Mouse (Mus musculus): Measurements from ENCODE around the gene Gpr85. TPM values are rescaled to one million over a fixed set of nuclear protein-coding genes. Genes with fewer than 3 reads are reported as not detected.

The Gpr85 gene
- polyA plus RNA-seq, 1 experiment from 2014 or later = 1.3 TPM

DNA sequence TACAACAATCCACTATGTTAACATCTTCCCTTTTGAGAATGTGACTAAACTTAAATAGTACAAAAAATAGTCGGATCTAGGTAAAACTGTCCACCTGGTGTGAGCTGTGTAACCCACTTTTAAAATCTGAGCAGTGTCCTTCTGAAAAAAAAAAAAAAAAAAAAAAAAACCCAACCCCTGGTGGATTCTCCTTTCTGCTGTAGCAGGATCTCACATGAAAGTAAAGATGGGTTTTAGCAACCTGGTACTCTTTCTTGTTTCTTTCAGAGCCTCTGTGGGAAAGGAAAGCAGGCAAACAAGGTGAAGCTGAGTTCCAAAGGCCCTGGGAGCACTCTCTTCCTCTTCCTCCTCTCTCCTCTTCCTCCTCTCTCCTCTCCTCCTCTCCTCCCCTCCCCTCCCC is 10.9 kb downstream of the Gpr85 start:
- no peak overlapping the region for H3K4me2 ChIP-seq (replicated peaks; ENCODE audit: low read depth, low read length)
- no peaks in the 10 kb centered on the region for H3K36me3 ChIP-seq (ENCODE audit: insufficient read depth, low read length)
- WGBS = 75% methylated on average over 1 of the region's 1 CpGs
- no peaks in the 10 kb centered on the region for H3K27me3 ChIP-seq (replicated peaks; ENCODE audit: insufficient read depth, low read length)
- DNase-seq (ENCODE audit: low spot score) (no peak), ATAC-seq (no peak)
- no peak overlapping the region for H3K27ac ChIP-seq (ENCODE audit: low read length)
- no peak overlapping the region for H3K4me3 ChIP-seq (ENCODE audit: low read depth, low read length)
- no peaks in the 10 kb centered on the region for H3K9me3 ChIP-seq (ENCODE audit: low read length)
- H3K4me1 ChIP-seq (ENCODE audit: insufficient read depth, low read depth, low read length) = no peaks in the 10 kb centered on the region
- TF ChIP-seq EP300 (IDR thresholded peaks at IDR 0.05) (no peak), CTCF (IDR thresholded peaks at IDR 0.05) (no peak)
- H3K9ac ChIP-seq (replicated peaks; ENCODE audit: low read depth) = no peak overlapping the region

DNA sequence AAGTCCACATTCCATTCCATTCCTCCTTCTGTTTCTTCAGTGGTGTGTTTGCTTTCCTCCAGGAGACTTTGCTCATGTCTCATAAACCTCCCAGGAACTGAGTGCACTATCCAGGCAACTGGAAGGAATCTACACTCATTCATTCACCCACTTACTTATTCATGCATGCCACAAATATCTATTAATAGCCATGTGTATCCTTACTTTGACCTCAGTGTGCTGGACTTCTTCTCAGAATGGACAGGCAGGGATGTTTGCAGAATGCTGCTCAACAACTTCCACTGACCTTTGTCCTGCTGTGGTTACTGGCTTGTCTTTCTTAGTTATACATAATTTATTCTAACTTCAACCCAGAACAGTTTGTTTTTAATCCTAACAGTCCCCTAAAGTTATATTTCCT is 23.1 kb downstream of the Gpr85 start:
- ATAC-seq = no peak
- Histone ChIP-seq H3K9ac (replicated peaks; ENCODE audit: low read depth) (no peak overlapping the region), H3K27ac (ENCODE audit: low read length) (no peak overlapping the region), H3K4me3 (ENCODE audit: low read depth, low read length) (no peak overlapping the region), H3K4me2 (replicated peaks; ENCODE audit: low read depth, low read length) (no peak overlapping the region), H3K9me3 (ENCODE audit: low read length) (no peaks in the 10 kb centered on the region), H3K27me3 (replicated peaks; ENCODE audit: insufficient read depth, low read length) (no peaks in the 10 kb centered on the region), H3K36me3 (ENCODE audit: insufficient read depth, low read length) (no peaks in the 10 kb centered on the region), H3K4me1 (ENCODE audit: insufficient read depth, low read depth, low read length) (no peaks in the 10 kb centered on the region)
- no peak for DNase-seq (ENCODE audit: low spot score)
- no peak for TF ChIP-seq EP300 (IDR thresholded peaks at IDR 0.05)
- no peak for TF ChIP-seq CTCF (IDR thresholded peaks at IDR 0.05)

- H3K27ac ChIP-seq (ENCODE audit: low read length) = no peak overlapping the region
- no peaks in the 10 kb centered on the region for H3K36me3 ChIP-seq (ENCODE audit: insufficient read depth, low read length)
- DNase-seq (ENCODE audit: low spot score) (no peak), ATAC-seq (no peak)
- WGBS = 70% methylated on average over 4 of the region's 4 CpGs
- no peaks in the 10 kb centered on the region for H3K9me3 ChIP-seq (ENCODE audit: low read length)
- H3K4me1 ChIP-seq (ENCODE audit: insufficient read depth, low read depth, low read length) = no peaks in the 10 kb centered on the region
- no peak overlapping the region for H3K4me2 ChIP-seq (replicated peaks; ENCODE audit: low read depth, low read length)
- TF ChIP-seq CTCF (IDR thresholded peaks at IDR 0.05) (no peak), EP300 (IDR thresholded peaks at IDR 0.05) (no peak)
- no peak overlapping the region for H3K4me3 ChIP-seq (ENCODE audit: low read depth, low read length)
- no peaks in the 10 kb centered on the region for H3K27me3 ChIP-seq (replicated peaks; ENCODE audit: insufficient read depth, low read length)
- no peak overlapping the region for H3K9ac ChIP-seq (replicated peaks; ENCODE audit: low read depth)
Measured at GRCm38 (mm10) chr6:13812157-13812556, 27.6 kb downstream of the Gpr85 start.

GRCm38 (mm10) chr6:13800071-13800470 is 39.7 kb downstream of the Gpr85 start:
- WGBS = 12% methylated on average over 7 of the region's 7 CpGs

GRCm38 (mm10) chr6:13797389-13797788 is 42.4 kb downstream of the Gpr85 start:
- H3K9me3 ChIP-seq (ENCODE audit: low read length) = no peaks in the 10 kb centered on the region
- no peak for ATAC-seq

More at GRCm38 (mm10) chr6:13800071-13800470, 39.7 kb downstream of the Gpr85 start:
- no peak overlapping the region for H3K27ac ChIP-seq (ENCODE audit: low read length)
- H3K36me3 ChIP-seq (ENCODE audit: insufficient read depth, low read length) = no peaks in the 10 kb centered on the region
- H3K4me1 ChIP-seq (ENCODE audit: insufficient read depth, low read depth, low read length) = no peaks in the 10 kb centered on the region
- no peak overlapping the region for H3K4me2 ChIP-seq (replicated peaks; ENCODE audit: low read depth, low read length)
- H3K9ac ChIP-seq (replicated peaks; ENCODE audit: low read depth) = no peak overlapping the region
- H3K27me3 ChIP-seq (replicated peaks; ENCODE audit: insufficient read depth, low read length) = no peaks in the 10 kb centered on the region
- ATAC-seq = no peak
- DNase-seq (ENCODE audit: low spot score) = no peak
- H3K9me3 ChIP-seq (ENCODE audit: low read length) = no peaks in the 10 kb centered on the region
- TF ChIP-seq CTCF (IDR thresholded peaks at IDR 0.05) = no peak
- TF ChIP-seq EP300 (IDR thresholded peaks at IDR 0.05) = no peak
- H3K4me3 ChIP-seq (ENCODE audit: low read depth, low read length) = no peak overlapping the region

More at GRCm38 (mm10) chr6:13797389-13797788, 42.4 kb downstream of the Gpr85 start:
- H3K4me1 ChIP-seq (ENCODE audit: insufficient read depth, low read depth, low read length) = no peaks in the 10 kb centered on the region
- no peak overlapping the region for H3K4me2 ChIP-seq (replicated peaks; ENCODE audit: low read depth, low read length)
- no peak overlapping the region for H3K4me3 ChIP-seq (ENCODE audit: low read depth, low read length)
- no peak overlapping the region for H3K9ac ChIP-seq (replicated peaks; ENCODE audit: low read depth)
- TF ChIP-seq CTCF (IDR thresholded peaks at IDR 0.05) (no peak), EP300 (IDR thresholded peaks at IDR 0.05) (no peak)
- DNase-seq (ENCODE audit: low spot score) = no peak
- H3K27me3 ChIP-seq (replicated peaks; ENCODE audit: insufficient read depth, low read length) = no peaks in the 10 kb centered on the region
- H3K27ac ChIP-seq (ENCODE audit: low read length) = no peak overlapping the region
- no peaks in the 10 kb centered on the region for H3K36me3 ChIP-seq (ENCODE audit: insufficient read depth, low read length)

Other genes with a start within 250 kb of the Gpr85 start
- gene Tmem168, start 231.8 kb downstream of the Gpr85 start, polyA plus RNA-seq (2015; fragmentation: Nextera tagmentation; extraction: Ambion mirVana) = 29.4 and 36.7 TPM in 2 replicates
- 9.7 and 12.4 TPM in 2 replicates for gene Bmt2, start 162.0 kb downstream of the Gpr85 start, polyA plus RNA-seq (2015; fragmentation: Nextera tagmentation; extraction: Ambion mirVana)
- gene 2610001J05Rik, start 31.6 kb upstream of the Gpr85 start, polyA plus RNA-seq (2015; fragmentation: Nextera tagmentation; extraction: Ambion mirVana) = 139 and 157 TPM in 2 replicates